Mouse (Mus musculus) MEL (cell line): ENCODE measurements around the gene Adam8.

Experiments
- CTCF ChIP-seq, 3 experiments: IDR thresholded peaks in 2 of 3; conservative IDR thresholded peaks in 1 of 3; 2 replicates each; pipeline ENCODE4 v1.5.1; 2011 to 2012; ENCODE audit warnings: low read length in 3 of 3, low read depth in 2 of 3, mild to moderate bottlenecking in 2 of 3, improper control_type of control experiment in 1 of 3, inconsistent platforms in 1 of 3, mixed read lengths in 1 of 3, moderate library complexity in 1 of 3; ENCODE audit not compliant: control insufficient read depth in 1 of 3, insufficient read depth in 1 of 3, poor library complexity in 1 of 3, severe bottlenecking in 1 of 3
- E2F4 ChIP-seq: IDR thresholded peaks from 2 replicates; pipeline ENCODE4 v1.6.1; 2011; ENCODE audit warnings: low read depth, low read length, improper control_type of control experiment, borderline replicate concordance
- EP300 ChIP-seq, 2 experiments: IDR thresholded peaks; 2 replicates each; pipeline ENCODE4 v1.6.1; 2011; ENCODE audit warnings: improper control_type of control experiment in 2 of 2, low read length in 2 of 2, low read depth in 1 of 2, mild to moderate bottlenecking in 1 of 2
- HCFC1 ChIP-seq: IDR thresholded peaks from 2 replicates; pipeline ENCODE4 v1.6.1; 2012; ENCODE audit warnings: low read depth, mild to moderate bottlenecking, inconsistent platforms, low read length, improper control_type of control experiment, moderate library complexity
- RAD21 ChIP-seq: IDR thresholded peaks from 2 replicates; pipeline ENCODE4 v1.6.1; 2011; ENCODE audit warnings: mild to moderate bottlenecking, low read depth, low read length, improper control_type of control experiment
- SMC3 ChIP-seq: IDR thresholded peaks from 2 replicates; pipeline ENCODE4 v1.6.1; 2011; ENCODE audit warnings: low read depth, low read length, improper control_type of control experiment

DNA sequence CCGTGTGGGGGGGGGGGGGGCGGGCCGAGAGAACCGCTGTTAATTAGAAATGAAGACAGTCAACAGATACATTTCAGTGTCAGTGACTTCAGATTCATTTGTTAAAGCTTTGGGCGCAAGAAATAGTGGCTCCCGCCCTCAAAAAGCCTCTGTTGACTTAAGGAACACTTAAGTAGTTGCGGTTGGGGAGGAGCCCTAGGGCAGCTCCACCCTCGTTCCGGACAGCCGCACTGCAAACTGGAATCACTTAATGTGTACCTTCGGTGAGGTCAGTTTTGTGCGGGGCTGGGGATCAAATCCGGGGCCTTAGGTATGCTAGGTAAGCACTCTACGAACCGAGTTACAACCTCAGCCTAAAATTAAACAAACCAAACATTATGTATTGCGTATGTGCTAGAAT, 41.3 kb downstream of the Adam8 start:
- no peak for TF ChIP-seq EP300 (IDR thresholded peaks at IDR 0.05; ENCODE audit: low read depth in 1 of 2, low read length in 2 of 2)
- TF ChIP-seq HCFC1: no peak
- TF ChIP-seq RAD21: no peak
- TF ChIP-seq E2F4: no peak
- TF ChIP-seq SMC3: no peak
- no peak for TF ChIP-seq CTCF (IDR thresholded peaks at IDR 0.05 in 2 of 3, conservative IDR thresholded peaks at IDR 0.05 in 1 of 3; ENCODE audit: control insufficient read depth in 1 of 3, insufficient read depth in 1 of 3, low read depth in 2 of 3, low read length in 3 of 3, poor library complexity in 1 of 3, severe bottlenecking in 1 of 3)
